Mouse (Mus musculus) G1E (cell line): ENCODE measurements around the gene Nsf.

ENCODE experiments used
- CTCF ChIP-seq: IDR thresholded peaks from 2 replicates; pipeline ENCODE4 v1.5.1; 2012; ENCODE audit warnings: low read depth, low read length, inconsistent platforms, mixed read lengths
- TAL1 ChIP-seq: conservative IDR thresholded peaks from 2 replicates; pipeline ENCODE4 v1.6.1; 2012; ENCODE audit warnings: low read depth, low read length, inconsistent platforms, mixed read lengths

GRCm38 (mm10) chr11:103901581-103901966 lies 52.3 kb downstream of the Nsf start:
- TF ChIP-seq TAL1 (no peak), CTCF (no peak)
